Mouse (Mus musculus): ENCODE data around the gene Ak9.

- TF ChIP-seq CTCF (IDR thresholded peaks at IDR 0.05; ENCODE audit: control insufficient read depth, insufficient read depth, insufficient read length), result no peak
- no peak for TF ChIP-seq MAX (IDR thresholded peaks at IDR 0.05)
- TF ChIP-seq CEBPB (IDR thresholded peaks at IDR 0.05; ENCODE audit: low read depth), result no peak
Observed at GRCm38 (mm10) chr10:41476171-41477017, 172.6 kb downstream of the Ak9 start, which contains the start of gene Mical1.

Measured in C2C12 (cell line).